Mouse (Mus musculus) E14TG2a.4 (cell line): ENCODE results near the gene Hmga2.

ENCODE experiments used
- CTCF ChIP-seq: conservative IDR thresholded peaks from 2 replicates; pipeline ENCODE4 v1.5.1; 2014; ENCODE audit warnings: low read length
- NANOG ChIP-seq: IDR thresholded peaks from 2 replicates; pipeline ENCODE4 v1.6.1; 2014; ENCODE audit warnings: borderline replicate concordance, low read length, mixed read lengths
- POU5F1 ChIP-seq: IDR thresholded peaks from 2 replicates; pipeline ENCODE4 v1.6.1; 2014; ENCODE audit warnings: low read length, borderline replicate concordance

DNA sequence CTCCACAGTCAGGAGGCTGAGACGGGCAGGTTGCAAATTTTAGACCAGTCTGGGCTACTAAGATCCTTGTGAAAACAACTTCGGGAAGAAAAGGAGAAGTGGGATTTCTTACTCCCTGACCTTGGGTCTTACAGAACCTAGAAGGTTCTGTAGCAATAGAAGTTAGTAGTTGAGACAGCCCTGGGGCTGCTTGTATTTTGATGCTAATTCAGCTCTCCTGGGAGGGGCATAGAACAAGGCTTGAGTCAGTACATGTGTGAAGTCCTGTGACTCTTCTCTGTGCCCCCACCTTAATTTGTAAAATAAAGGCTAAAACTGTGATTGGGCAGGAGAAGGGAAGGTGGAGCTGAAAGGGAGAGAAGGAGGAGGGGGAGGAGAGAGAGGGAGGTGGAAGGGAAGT lies 46.7 kb upstream of the Hmga2 start:
- TF ChIP-seq CTCF, result no peak
- no peak for TF ChIP-seq POU5F1
- no peak; the same call in 1 of the 2 replicates for TF ChIP-seq NANOG
